Mouse (Mus musculus) cortical plate, adult 2 months (tissue): Measurements from ENCODE around the gene Foxi2.

Experiments used
- CTCF ChIP-seq: fragments of 200-500 bp; IDR thresholded peaks from 2 replicates; pipeline ENCODE4 v1.5.1; 2011; ENCODE audit warnings: mild to moderate bottlenecking, control low read depth, low read length; ENCODE audit not compliant: insufficient read depth; ENCODE audit errors: extremely low read depth
- POLR2A ChIP-seq: fragments of 200-500 bp; IDR thresholded peaks from 2 replicates; pipeline ENCODE4 v1.6.1; 2011; ENCODE audit warnings: mild to moderate bottlenecking, low read length, control low read depth; ENCODE audit not compliant: insufficient read depth; ENCODE audit errors: extremely low read depth

DNA sequence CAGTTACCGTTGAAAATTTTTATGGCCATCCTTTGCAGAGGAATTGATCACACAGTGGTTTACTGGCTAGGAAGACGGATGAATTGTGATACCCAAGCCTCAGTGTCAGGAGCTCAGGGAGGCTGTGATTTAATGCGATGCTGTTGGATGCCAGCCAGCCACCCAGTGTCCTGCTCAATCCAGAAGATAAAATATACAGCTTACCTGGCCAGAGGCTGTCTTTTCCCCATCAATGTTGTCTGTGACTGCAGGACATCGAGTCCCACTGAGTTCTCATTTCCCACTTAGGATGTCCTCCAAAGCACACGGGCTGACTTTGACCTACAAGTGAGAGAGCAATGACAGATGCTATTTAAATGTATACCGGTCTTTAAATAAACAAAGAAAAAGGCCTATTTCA, 13.0 kb upstream of the Foxi2 start:
- TF ChIP-seq CTCF: no peak
- no peak for TF ChIP-seq POLR2A
